Mouse (Mus musculus) embryonic facial prominence, embryonic 13.5 days (tissue): ENCODE measurements at regions not wholly inside any gene's neighbourhood (a gene's known extent, or its start where the extent isn't known, plus 50 kb on each side); places are given as distances from the start of the nearest gene placed in this dataset.

Experiments used
- ATAC-seq: fragments of 200-750 bp; cut with Nextera tagmentation; 2 replicates; pipeline ENCODE4 v1.8.0; 2017; ENCODE audit warnings: low read depth; ENCODE audit not compliant: insufficient number of reproducible peaks, insufficient read depth, low FRiP score, low TSS enrichment
- H3K27ac ChIP-seq: fragments of 300-500 bp; sonication (generic); 2 replicates; pipeline ENCODE4 v1.5.1; 2015; ENCODE audit warnings: moderate library complexity, mild to moderate bottlenecking, inconsistent platforms
- H3K27me3 ChIP-seq: fragments of 300-500 bp; sonication (generic); 2 replicates; pipeline ENCODE4 v1.6.1; 2015; ENCODE audit warnings: mild to moderate bottlenecking, inconsistent platforms
- H3K36me3 ChIP-seq: fragments of 300-500 bp; sonication (generic); 2 replicates; pipeline ENCODE4 v1.6.1; 2015; ENCODE audit warnings: mild to moderate bottlenecking, inconsistent platforms
- H3K4me1 ChIP-seq: fragments of 300-500 bp; sonication (generic); 2 replicates; pipeline ENCODE4 v1.6.1; 2015; ENCODE audit warnings: inconsistent platforms
- H3K4me2 ChIP-seq: fragments of 300-500 bp; sonication (generic); 2 replicates; pipeline ENCODE4 v1.6.1; 2015; ENCODE audit warnings: moderate library complexity, mild to moderate bottlenecking, inconsistent platforms
- H3K4me3 ChIP-seq: fragments of 300-500 bp; sonication (generic); 2 replicates; pipeline ENCODE4 v1.5.1; 2015; ENCODE audit warnings: mild to moderate bottlenecking, inconsistent platforms
- H3K9ac ChIP-seq: fragments of 300-500 bp; sonication (generic); 2 replicates; pipeline ENCODE4 v1.6.1; 2015; ENCODE audit warnings: mild to moderate bottlenecking, inconsistent platforms
- H3K9me3 ChIP-seq: fragments of 300-500 bp; sonication (generic); 2 replicates; pipeline ENCODE4 v1.6.1; 2016; ENCODE audit warnings: inconsistent platforms
- WGBS: fragments of 180-500 bp; shearing (Covaris S2); methylation state at CpG from one replicate; pipeline ENCODE4 v1.1.7; 2015; ENCODE audit warnings: mixed read lengths; 5-methylcytosine and 5-hydroxymethylcytosine counted together

GRCm38 (mm10) chr1:186460742-186461141 is 245.0 kb downstream of the Tgfb2 start:
- 82% methylated on average over 10 of the region's 10 CpGs for WGBS

GRCm38 (mm10) chr1:186458099-186458637 is 247.6 kb downstream of the Tgfb2 start:
- Histone ChIP-seq H3K36me3 (no peaks in the 10 kb centered on the region), H3K27ac (no peak overlapping the region), H3K9me3 (no peaks in the 10 kb centered on the region), H3K4me2 (no peak overlapping the region), H3K9ac (no peak overlapping the region), H3K27me3 (no peaks in the 10 kb centered on the region), H3K4me3 (no peak overlapping the region), H3K4me1 (peaks cover 16% of the 10 kb centered on the region)
- no peak for ATAC-seq
- 42% methylated on average over 2 of the region's 2 CpGs for WGBS

More at GRCm38 (mm10) chr1:186460742-186461141, 245.0 kb downstream of the Tgfb2 start:
- H3K4me1 ChIP-seq: peaks cover 8% of the 10 kb centered on the region
- no peaks in the 10 kb centered on the region for H3K27me3 ChIP-seq
- H3K4me3 ChIP-seq: no peak overlapping the region
- no peak overlapping the region for H3K9ac ChIP-seq
- no peak overlapping the region for H3K27ac ChIP-seq
- H3K9me3 ChIP-seq: no peaks in the 10 kb centered on the region
- H3K36me3 ChIP-seq: no peaks in the 10 kb centered on the region
- no peak for ATAC-seq
- no peak overlapping the region for H3K4me2 ChIP-seq

GRCm38 (mm10) chr1:186457098-186457497 is 248.7 kb downstream of the Tgfb2 start:
- ATAC-seq: no peak
- Histone ChIP-seq H3K27me3 (no peaks in the 10 kb centered on the region), H3K4me1 (peaks cover 16% of the 10 kb centered on the region), H3K9me3 (no peaks in the 10 kb centered on the region), H3K27ac (no peak overlapping the region), H3K4me2 (no peak overlapping the region), H3K4me3 (no peak overlapping the region), H3K9ac (no peak overlapping the region), H3K36me3 (no peaks in the 10 kb centered on the region)
- WGBS: 81% methylated on average over 8 of the region's 8 CpGs

- no peak overlapping the region for H3K4me2 ChIP-seq
- H3K9me3 ChIP-seq: no peaks in the 10 kb centered on the region
- peaks cover 22% of the 10 kb centered on the region for H3K4me1 ChIP-seq
- no peak overlapping the region for H3K27ac ChIP-seq
- WGBS: 94% methylated on average over 3 of the region's 3 CpGs
- H3K9ac ChIP-seq: no peak overlapping the region
- H3K36me3 ChIP-seq: no peaks in the 10 kb centered on the region
- no peaks in the 10 kb centered on the region for H3K27me3 ChIP-seq
- ATAC-seq: no peak
- no peak overlapping the region for H3K4me3 ChIP-seq
Observed at GRCm38 (mm10) chr1:186456131-186456530, 249.7 kb downstream of the Tgfb2 start.

- Histone ChIP-seq H3K9me3 (no peaks in the 10 kb centered on the region), H3K4me2 (no peak overlapping the region), H3K4me1 (peaks cover 28% of the 10 kb centered on the region), H3K27me3 (no peaks in the 10 kb centered on the region), H3K27ac (no peak overlapping the region), H3K36me3 (no peaks in the 10 kb centered on the region), H3K9ac (no peak overlapping the region), H3K4me3 (no peak overlapping the region)
- WGBS: 49% methylated on average over 7 of the region's 7 CpGs
- ATAC-seq: no peak
Observed at GRCm38 (mm10) chr1:186455177-186455660, 250.6 kb downstream of the Tgfb2 start.

GRCm38 (mm10) chr1:186454393-186455085 is 251.2 kb downstream of the Tgfb2 start:
- H3K4me3 ChIP-seq: no peak overlapping the region
- H3K27me3 ChIP-seq: no peaks in the 10 kb centered on the region
- no peaks in the 10 kb centered on the region for H3K9me3 ChIP-seq
- H3K4me1 ChIP-seq: peaks cover 31% of the 10 kb centered on the region
- H3K27ac ChIP-seq: no peak overlapping the region
- no peak overlapping the region for H3K4me2 ChIP-seq
- H3K9ac ChIP-seq: no peak overlapping the region
- WGBS: 39% methylated on average over 4 of the region's 4 CpGs
- H3K36me3 ChIP-seq: no peaks in the 10 kb centered on the region
- no peak for ATAC-seq

- Histone ChIP-seq H3K27ac (peak overlapping the region; percentile 92), H3K4me3 (no peak overlapping the region), H3K27me3 (no peaks in the 10 kb centered on the region), H3K9ac (0 out of 2 replicates have a peak overlapping the region, but pooled peaks have one; percentile 8), H3K4me2 (peak overlapping the region; percentile 39), H3K4me1 (peaks cover 38% of the 10 kb centered on the region), H3K9me3 (no peaks in the 10 kb centered on the region), H3K36me3 (no peaks in the 10 kb centered on the region)
- no peak for ATAC-seq
- WGBS: 8% methylated on average over 16 of the region's 16 CpGs
Observed at GRCm38 (mm10) chr1:186448841-186449650, 256.7 kb downstream of the Tgfb2 start.

GRCm38 (mm10) chr1:186447521-186447920 is 258.3 kb downstream of the Tgfb2 start:
- H3K27me3 ChIP-seq: no peaks in the 10 kb centered on the region
- ATAC-seq: no peak
- H3K9me3 ChIP-seq: no peaks in the 10 kb centered on the region
- H3K4me3 ChIP-seq: no peak overlapping the region
- no peak overlapping the region for H3K27ac ChIP-seq
- no peak overlapping the region for H3K9ac ChIP-seq
- WGBS: 86% methylated on average over 1 of the region's 1 CpGs
- no peak overlapping the region for H3K4me2 ChIP-seq
- H3K36me3 ChIP-seq: no peaks in the 10 kb centered on the region
- H3K4me1 ChIP-seq: peaks cover 40% of the 10 kb centered on the region

GRCm38 (mm10) chr1:186444701-186445131 is 261.1 kb downstream of the Tgfb2 start:
- Histone ChIP-seq H3K36me3 (no peaks in the 10 kb centered on the region), H3K27me3 (no peaks in the 10 kb centered on the region), H3K9ac (no peak overlapping the region), H3K9me3 (no peaks in the 10 kb centered on the region), H3K4me3 (no peak overlapping the region), H3K4me1 (peaks cover 25% of the 10 kb centered on the region), H3K4me2 (no peak overlapping the region), H3K27ac (0 out of 2 replicates have a peak overlapping the region, but pooled peaks have one; percentile 3)
- no peak for ATAC-seq
- 56% methylated on average over 5 of the region's 5 CpGs for whole genome bisulfite sequencing

- no peak overlapping the region for H3K27ac ChIP-seq
- 71% methylated on average over 1 of the region's 1 CpGs for WGBS
- no peaks in the 10 kb centered on the region for H3K36me3 ChIP-seq
- H3K4me3 ChIP-seq: no peak overlapping the region
- no peak overlapping the region for H3K4me2 ChIP-seq
- peaks cover 11% of the 10 kb centered on the region for H3K4me1 ChIP-seq
- no peak for ATAC-seq
- no peak overlapping the region for H3K9ac ChIP-seq
- H3K9me3 ChIP-seq: no peaks in the 10 kb centered on the region
- H3K27me3 ChIP-seq: no peaks in the 10 kb centered on the region
Observed at GRCm38 (mm10) chr1:186442160-186442559, 263.6 kb downstream of the Tgfb2 start.

- Histone ChIP-seq H3K9me3 (no peaks in the 10 kb centered on the region), H3K27ac (no peak overlapping the region), H3K4me1 (peaks cover 20% of the 10 kb centered on the region), H3K4me3 (no peak overlapping the region), H3K27me3 (no peaks in the 10 kb centered on the region), H3K4me2 (no peak overlapping the region), H3K36me3 (no peaks in the 10 kb centered on the region), H3K9ac (no peak overlapping the region)
- ATAC-seq: no peak
- WGBS: 59% methylated on average over 12 of the region's 12 CpGs
Observed at GRCm38 (mm10) chr1:186435336-186435972, 270.3 kb downstream of the Tgfb2 start.
